In the genomic region with DNA sequence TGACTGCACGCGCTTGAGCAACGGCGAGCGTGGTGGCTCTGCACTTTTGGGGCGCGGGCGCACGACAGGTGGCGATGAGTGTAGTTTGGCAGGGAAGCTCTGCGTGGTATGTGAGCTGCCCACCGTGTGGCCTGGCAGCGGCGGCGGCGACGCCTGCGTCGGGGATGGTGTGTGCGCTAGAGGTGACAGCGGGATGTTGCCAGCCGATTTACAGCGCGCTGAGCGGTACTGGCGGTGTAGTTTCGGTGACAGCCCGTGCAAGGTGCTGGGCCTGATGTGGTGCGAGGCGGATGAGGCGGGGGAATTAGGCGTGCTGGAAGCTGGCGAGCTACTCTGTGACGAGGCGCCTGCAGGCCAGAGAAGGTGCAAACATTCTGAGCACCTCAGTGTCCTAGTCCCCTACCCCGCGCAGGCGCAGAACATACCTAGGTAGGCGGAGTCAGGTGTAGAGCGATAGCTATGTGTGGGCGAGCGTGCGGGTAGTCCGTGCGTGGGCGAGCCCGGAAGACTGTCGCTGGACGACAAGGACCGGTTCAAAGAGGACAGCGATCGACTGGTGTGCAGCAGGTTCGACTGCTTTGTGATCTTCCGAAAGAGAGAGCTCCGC, we compare ENCODE assay signal across 8 mouse cellular contexts. TPM values are rescaled to one million over a fixed set of nuclear protein-coding genes. Genes with fewer than 3 reads are reported as not detected.
DNase-seq lines count a peak whose midpoint lies in the region; ATAC-seq and TF ChIP-seq lines count a peak whose summit lies in the region.

No protein-coding gene starts in this region.

- DNase-seq in CD4-positive helper T cell, adult 2 months (ENCODE audit: low read depth, low spot score): peak; percentile 94
- DNase-seq in adrenal gland, adult 2 months: peak; percentile 82
- peak; percentile 78 for DNase-seq in embryonic facial prominence, embryonic 10.5 days (ENCODE audit: low spot score)
- DNase-seq in kidney, postnatal 0 days (ENCODE audit: low spot score): peak; percentile 79
- peak; percentile 69 to 70 for DNase-seq in thymus, postnatal 10 days (ENCODE audit: low spot score in 2 of 2)

- H3K27me3 ChIP-seq in embryonic facial prominence, embryonic 10.5 days (replicated peaks; ENCODE audit: low read depth, poor library complexity, severe bottlenecking): peaks cover 94% of the 10 kb centered on the region
- peaks cover 86% of the 10 kb centered on the region for H3K27me3 ChIP-seq in heart, embryonic 15.5 days
- H3K27me3 ChIP-seq in kidney, postnatal 0 days (ENCODE audit: insufficient read depth, low read length): peaks cover 12% of the 10 kb centered on the region
- peaks cover 60% of the 10 kb centered on the region for H3K27me3 ChIP-seq in lung, embryonic 15.5 days

- peaks cover 6% of the 10 kb centered on the region; the same call in 1 of the 2 replicates for H3K9me3 ChIP-seq in embryonic facial prominence, embryonic 10.5 days
- no peaks in the 10 kb centered on the region for H3K9me3 ChIP-seq in heart, embryonic 15.5 days (replicated peaks)
- no peaks in the 10 kb centered on the region for H3K9me3 ChIP-seq in kidney, postnatal 0 days (replicated peaks; ENCODE audit: low read length)
- H3K9me3 ChIP-seq in lung, embryonic 15.5 days: no peaks in the 10 kb centered on the region

- WGBS in embryonic facial prominence, embryonic 10.5 days: 1% methylated on average over 55 of the region's 55 CpGs
- WGBS in heart, embryonic 15.5 days: under 1% methylated on average over 55 of the region's 55 CpGs
- WGBS in kidney, postnatal 0 days: under 1% methylated on average over 55 of the region's 55 CpGs
- WGBS in lung, embryonic 15.5 days: 1% methylated on average over 55 of the region's 55 CpGs

- H3K4me3 ChIP-seq in embryonic facial prominence, embryonic 10.5 days: peak overlapping the region; percentile 61
- peak overlapping the region; percentile 49 for H3K4me3 ChIP-seq in heart, embryonic 15.5 days
- peak overlapping the region; percentile 34 for H3K4me3 ChIP-seq in kidney, postnatal 0 days (replicated peaks; ENCODE audit: low read depth, low read length)
- peak overlapping the region; percentile 43 for H3K4me3 ChIP-seq in lung, embryonic 15.5 days

- peak overlapping the region; percentile 27 for H3K9ac ChIP-seq in heart, embryonic 15.5 days
- H3K9ac ChIP-seq in kidney, postnatal 0 days (ENCODE audit: low read depth, low read length): peak overlapping the region; percentile 24; the same call in 1 of the 2 replicates
- H3K9ac ChIP-seq in lung, embryonic 15.5 days: peak overlapping the region; percentile 36

- peaks cover 43% of the 10 kb centered on the region for H3K4me1 ChIP-seq in embryonic facial prominence, embryonic 10.5 days
- H3K4me1 ChIP-seq in heart, embryonic 15.5 days (replicated peaks): peaks cover 24% of the 10 kb centered on the region
- H3K4me1 ChIP-seq in kidney, postnatal 0 days (replicated peaks; ENCODE audit: insufficient read depth, low read length): peaks cover 15% of the 10 kb centered on the region; the same call in 1 of the 2 replicates
- H3K4me1 ChIP-seq in lung, embryonic 15.5 days: peaks cover 22% of the 10 kb centered on the region

- peak overlapping the region; percentile 89 for H3K4me2 ChIP-seq in heart, embryonic 15.5 days
- peak overlapping the region; percentile 68 for H3K4me2 ChIP-seq in kidney, postnatal 0 days (ENCODE audit: low read length)
- H3K4me2 ChIP-seq in lung, embryonic 15.5 days: peak overlapping the region; percentile 75

- peak overlapping the region; percentile 30 for H3K27ac ChIP-seq in embryonic facial prominence, embryonic 10.5 days (replicated peaks)
- no peak overlapping the region for H3K27ac ChIP-seq in heart, embryonic 15.5 days
- no peak overlapping the region for H3K27ac ChIP-seq in kidney, postnatal 0 days
- H3K27ac ChIP-seq in lung, embryonic 15.5 days: peak overlapping the region; percentile 29; the same call in 1 of the 2 replicates

- H3K36me3 ChIP-seq in embryonic facial prominence, embryonic 10.5 days (replicated peaks): peaks cover 15% of the 10 kb centered on the region
- no peaks in the 10 kb centered on the region for H3K36me3 ChIP-seq in heart, embryonic 15.5 days
- no peaks in the 10 kb centered on the region for H3K36me3 ChIP-seq in kidney, postnatal 0 days (ENCODE audit: insufficient read depth, low read length)
- no peaks in the 10 kb centered on the region; the same call in 1 of the 2 replicates for H3K36me3 ChIP-seq in lung, embryonic 15.5 days

- ATAC-seq in heart, embryonic 15.5 days (replicated peaks; ENCODE audit: insufficient number of reproducible peaks, insufficient read depth, low FRiP score, low read depth): no peak
- peak; percentile 52 for ATAC-seq in kidney, postnatal 0 days (replicated peaks; ENCODE audit: low FRiP score, low read depth)
- peak; percentile 43 for ATAC-seq in lung, embryonic 15.5 days (ENCODE audit: borderline replicate concordance, extremely low read depth, low FRiP score, low TSS enrichment)
- peak; percentile 62 for ATAC-seq in neutrophil, adult 5-6 weeks (ENCODE audit: extremely low read depth, insufficient number of reproducible peaks, low FRiP score, poor library complexity, severe bottlenecking)

- no peak for TF ChIP-seq CTCF in kidney, postnatal 0 days (IDR thresholded peaks at IDR 0.05; ENCODE audit: low read depth)

RNA-seq across cellular contexts. Expression of a gene that starts 4.6 kb away (rescaled TPM):
- total RNA-seq in adrenal gland, adult 2 months (2021): 10 to 100 TPM; 10.9 to 17.5 TPM
- 12.1 and 13.3 TPM in 2 replicates for polyA plus RNA-seq in adrenal gland, adult 2 months (2012; rRNA removed)
- polyA plus RNA-seq in embryonic facial prominence, embryonic 10.5 days (2016; fragmentation: Nextera tagmentation; extraction: Ambion mirVana): 6.1 and 10.1 TPM in 2 replicates
- 4.3 and 7.3 TPM in 2 replicates for polyA plus RNA-seq in heart, embryonic 15.5 days (2015; fragmentation: Nextera tagmentation; extraction: Ambion mirVana)
- polyA plus RNA-seq in kidney, postnatal 0 days (2015; fragmentation: Nextera tagmentation; extraction: Ambion mirVana): 12.3 and 13.2 TPM in 2 replicates
- 14.8 and 15.4 TPM in 2 replicates for polyA plus RNA-seq in lung, embryonic 15.5 days (2015; fragmentation: Nextera tagmentation; extraction: Ambion mirVana)
- total RNA-seq in neutrophil, adult 5-6 weeks (2017): 31.7 and 34.7 TPM in 2 replicates

RNA-seq across cellular contexts. Expression of a gene that starts 11.3 kb away (rescaled TPM):
- under 1 TPM; 0.17 to 0.23 TPM for total RNA-seq in adrenal gland, adult 2 months (2021)
- 0.41 and 0.61 TPM in 2 replicates for polyA plus RNA-seq in adrenal gland, adult 2 months (2012; rRNA removed)
- polyA plus RNA-seq in embryonic facial prominence, embryonic 10.5 days (2016; fragmentation: Nextera tagmentation; extraction: Ambion mirVana): 14.5 and 15.6 TPM in 2 replicates
- 1.1 and 4.9 TPM in 2 replicates for polyA plus RNA-seq in heart, embryonic 15.5 days (2015; fragmentation: Nextera tagmentation; extraction: Ambion mirVana)
- polyA plus RNA-seq in kidney, postnatal 0 days (2015; fragmentation: Nextera tagmentation; extraction: Ambion mirVana): 1.1 and 1.8 TPM in 2 replicates
- polyA plus RNA-seq in lung, embryonic 15.5 days (2015; fragmentation: Nextera tagmentation; extraction: Ambion mirVana): 1.6 and 3.1 TPM in 2 replicates
- total RNA-seq in neutrophil, adult 5-6 weeks (2017): not detected in 2 replicates

RNA-seq across cellular contexts. Expression of a gene that starts 19.3 kb away (rescaled TPM):
- 10 to 100 TPM; 50.1 to 59.0 TPM for total RNA-seq in adrenal gland, adult 2 months (2021)
- 652 and 657 TPM in 2 replicates for polyA plus RNA-seq in adrenal gland, adult 2 months (2012; rRNA removed)
- 49.6 and 51.8 TPM in 2 replicates for polyA plus RNA-seq in embryonic facial prominence, embryonic 10.5 days (2016; fragmentation: Nextera tagmentation; extraction: Ambion mirVana)
- 36.4 and 40.1 TPM in 2 replicates for polyA plus RNA-seq in heart, embryonic 15.5 days (2015; fragmentation: Nextera tagmentation; extraction: Ambion mirVana)
- 59.2 and 67.6 TPM in 2 replicates for polyA plus RNA-seq in kidney, postnatal 0 days (2015; fragmentation: Nextera tagmentation; extraction: Ambion mirVana)
- 34.9 and 35.7 TPM in 2 replicates for polyA plus RNA-seq in lung, embryonic 15.5 days (2015; fragmentation: Nextera tagmentation; extraction: Ambion mirVana)
- 21.0 and 21.5 TPM in 2 replicates for total RNA-seq in neutrophil, adult 5-6 weeks (2017)

RNA-seq across cellular contexts. Expression of a gene that starts 24.2 kb away (rescaled TPM):
- 1 to 10 TPM; 1.5 to 2.8 TPM for total RNA-seq in adrenal gland, adult 2 months (2021)
- 3.7 and 4.4 TPM in 2 replicates for polyA plus RNA-seq in adrenal gland, adult 2 months (2012; rRNA removed)
- polyA plus RNA-seq in embryonic facial prominence, embryonic 10.5 days (2016; fragmentation: Nextera tagmentation; extraction: Ambion mirVana): 2.3 and 3.4 TPM in 2 replicates
- polyA plus RNA-seq in heart, embryonic 15.5 days (2015; fragmentation: Nextera tagmentation; extraction: Ambion mirVana): 0.09 and 0.41 TPM in 2 replicates
- 0.04 and 0.08 TPM in 2 replicates for polyA plus RNA-seq in kidney, postnatal 0 days (2015; fragmentation: Nextera tagmentation; extraction: Ambion mirVana)
- 0.49 TPM in 2 replicates for polyA plus RNA-seq in lung, embryonic 15.5 days (2015; fragmentation: Nextera tagmentation; extraction: Ambion mirVana)
- total RNA-seq in neutrophil, adult 5-6 weeks (2017): 0.12 and 0.23 TPM in 2 replicates

RNA-seq across cellular contexts. Expression of a gene that starts 33.8 kb away (rescaled TPM):
- total RNA-seq in adrenal gland, adult 2 months (2021): not detected
- polyA plus RNA-seq in adrenal gland, adult 2 months (2012; rRNA removed): 0.25 and 0.34 TPM in 2 replicates
- 0.36 and 0.91 TPM in 2 replicates for polyA plus RNA-seq in embryonic facial prominence, embryonic 10.5 days (2016; fragmentation: Nextera tagmentation; extraction: Ambion mirVana)
- 0.26 TPM in 1 of 2 replicates, not detected in the other for polyA plus RNA-seq in heart, embryonic 15.5 days (2015; fragmentation: Nextera tagmentation; extraction: Ambion mirVana)
- polyA plus RNA-seq in kidney, postnatal 0 days (2015; fragmentation: Nextera tagmentation; extraction: Ambion mirVana): 0.09 TPM in 1 of 2 replicates, not detected in the other
- 0.12 and 0.13 TPM in 2 replicates for polyA plus RNA-seq in lung, embryonic 15.5 days (2015; fragmentation: Nextera tagmentation; extraction: Ambion mirVana)
- not detected in 2 replicates for total RNA-seq in neutrophil, adult 5-6 weeks (2017)

Comparison
In these comparisons a context has a peak if more than half of its experiments do, and no peak if none do; other contexts are left out.
1. H3K27ac ChIP-seq: peak in embryonic facial prominence, embryonic 10.5 days (single experiment) and lung, embryonic 15.5 days (single experiment); none in heart, embryonic 15.5 days (single experiment) and kidney, postnatal 0 days (single experiment).
2. Peak in every context shown above with its lines, with median percentiles within 50 percentile points of each other: DNase-seq, H3K4me3 ChIP-seq, H3K4me2 ChIP-seq and H3K9ac ChIP-seq.